Mouse (Mus musculus) fibroblast of lung, adult 2 months (primary cell): ENCODE results near the gene Upk1a.

Experiments used
- DNase-seq: peaks from one replicate; pipeline ENCODE4 v3.0.0-alpha.2; 2011; ENCODE audit warnings: low read depth

The Upk1a gene

GRCm38 (mm10) chr7:30602583-30602982 is 10.1 kb downstream of the Upk1a start:
- no peak for DNase-seq

DNA sequence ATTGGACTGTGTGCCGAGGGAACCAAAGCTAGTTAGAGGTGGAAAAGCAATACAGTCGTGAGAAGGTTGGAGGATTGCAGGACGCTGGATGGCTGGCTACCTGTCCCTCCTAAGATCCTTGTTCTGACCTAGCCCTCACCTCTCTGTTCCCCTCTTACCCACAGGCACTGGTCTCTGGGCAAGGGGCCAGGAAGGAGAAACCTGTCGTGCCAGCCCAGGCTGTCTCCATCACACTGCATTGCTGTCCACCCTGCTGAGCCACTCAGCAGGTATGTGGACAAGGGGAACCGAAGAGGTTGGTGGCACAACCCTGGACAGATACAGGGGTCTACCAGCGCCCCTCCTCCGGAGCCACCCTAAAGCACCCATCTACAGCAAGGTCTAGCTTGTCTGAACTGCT is 12.0 kb downstream of the Upk1a start:
- DNase-seq = no peak

DNA sequence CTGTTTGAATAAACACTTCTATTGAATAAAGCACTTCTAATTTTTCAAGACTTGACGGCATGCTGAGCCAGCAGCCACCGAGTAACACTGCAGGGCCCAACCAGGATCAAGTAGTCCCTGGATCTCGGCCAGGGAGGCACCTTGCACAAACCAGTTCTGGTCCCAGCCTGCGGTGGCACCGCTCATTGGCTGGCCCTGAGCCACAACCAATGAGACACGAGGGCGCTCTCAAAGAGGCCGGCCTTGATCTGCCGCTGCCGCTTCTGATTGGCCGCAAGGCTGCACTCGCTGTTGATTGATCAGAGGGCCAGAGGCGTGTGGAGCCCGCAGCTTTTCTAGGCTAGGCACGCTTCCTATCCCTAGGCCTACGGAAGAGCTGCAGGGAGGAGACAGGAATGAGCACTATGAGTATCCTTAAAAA is 12.7 kb downstream of the Upk1a start:
- DNase-seq = no peak

GRCm38 (mm10) chr7:30598786-30599185 is 13.9 kb downstream of the Upk1a start, which contains the start of gene Zbtb32:
Gene Zbtb32 (minus strand): TSS chr7:30598909.
- DNase-seq = no peak

- no peak for DNase-seq
Observed at GRCm38 (mm10) chr7:30596811-30597210, 15.8 kb downstream of the Upk1a start.

DNA sequence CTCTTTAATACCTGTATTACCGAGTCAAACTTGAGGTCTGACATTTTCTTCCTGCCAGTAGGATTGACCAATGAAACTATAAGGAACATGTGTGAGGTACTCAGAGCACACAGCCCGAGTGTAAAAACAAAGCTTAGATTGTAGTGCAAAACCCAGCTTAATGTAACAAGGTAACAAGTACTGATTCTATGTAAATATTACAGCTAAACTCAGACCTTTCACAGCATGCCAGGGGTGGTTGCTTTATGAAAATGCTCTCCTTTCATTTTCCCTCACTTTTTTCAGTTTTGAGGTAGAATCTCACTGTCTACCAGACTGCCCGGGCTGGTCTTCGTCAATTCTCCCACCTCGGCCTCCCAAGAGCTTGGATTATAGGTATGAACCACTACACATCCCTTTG is 16.6 kb downstream of the Upk1a start:
- no peak for DNase-seq

- no peak for DNase-seq
Observed at GRCm38 (mm10) chr7:30594510-30595024, 18.1 kb downstream of the Upk1a start.

DNA sequence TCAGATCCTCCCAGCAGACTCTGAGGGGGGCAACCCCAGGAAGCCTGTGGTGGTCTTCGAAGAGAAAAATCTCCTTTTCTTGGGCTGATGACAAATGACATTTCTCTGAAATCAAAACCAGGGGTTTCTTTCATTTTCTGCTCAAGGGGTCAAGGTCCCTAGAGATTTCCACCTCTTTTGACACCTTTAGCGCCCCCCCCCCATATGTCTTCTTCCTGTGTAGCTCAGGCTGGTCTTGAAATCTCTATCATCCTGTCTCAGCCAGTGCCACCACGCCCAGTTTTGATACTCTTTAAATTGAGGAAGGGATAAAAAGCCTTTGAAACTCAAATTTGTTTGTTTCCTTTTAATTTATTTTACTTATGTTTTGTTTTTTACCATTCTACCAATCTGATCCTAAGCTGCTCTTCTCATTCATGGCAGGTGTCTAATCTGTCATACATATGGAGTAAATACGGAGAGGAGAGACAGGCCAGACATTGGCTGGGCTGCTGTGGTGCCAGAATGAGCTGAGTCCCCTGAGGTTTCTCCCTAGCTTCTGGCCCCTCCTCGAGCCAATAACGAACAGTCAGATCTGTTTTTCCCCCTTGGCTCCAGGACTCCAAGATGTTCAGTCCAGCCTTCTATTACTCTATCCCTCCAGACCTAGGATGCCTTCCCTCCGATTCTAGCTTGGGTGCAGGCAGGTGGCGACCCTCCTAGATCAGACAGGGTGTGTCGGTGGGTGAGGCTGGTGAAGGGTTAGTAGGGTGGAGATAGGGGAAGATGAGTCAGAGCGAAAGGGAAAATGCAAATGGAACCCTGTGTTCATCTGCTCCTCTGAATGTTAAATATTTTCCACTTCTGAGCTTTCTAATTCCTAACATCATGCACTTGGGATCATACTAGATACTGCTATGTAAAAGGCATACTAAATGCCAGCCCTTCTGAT is 18.8 kb downstream of the Upk1a start:
- DNase-seq = no peak

DNA sequence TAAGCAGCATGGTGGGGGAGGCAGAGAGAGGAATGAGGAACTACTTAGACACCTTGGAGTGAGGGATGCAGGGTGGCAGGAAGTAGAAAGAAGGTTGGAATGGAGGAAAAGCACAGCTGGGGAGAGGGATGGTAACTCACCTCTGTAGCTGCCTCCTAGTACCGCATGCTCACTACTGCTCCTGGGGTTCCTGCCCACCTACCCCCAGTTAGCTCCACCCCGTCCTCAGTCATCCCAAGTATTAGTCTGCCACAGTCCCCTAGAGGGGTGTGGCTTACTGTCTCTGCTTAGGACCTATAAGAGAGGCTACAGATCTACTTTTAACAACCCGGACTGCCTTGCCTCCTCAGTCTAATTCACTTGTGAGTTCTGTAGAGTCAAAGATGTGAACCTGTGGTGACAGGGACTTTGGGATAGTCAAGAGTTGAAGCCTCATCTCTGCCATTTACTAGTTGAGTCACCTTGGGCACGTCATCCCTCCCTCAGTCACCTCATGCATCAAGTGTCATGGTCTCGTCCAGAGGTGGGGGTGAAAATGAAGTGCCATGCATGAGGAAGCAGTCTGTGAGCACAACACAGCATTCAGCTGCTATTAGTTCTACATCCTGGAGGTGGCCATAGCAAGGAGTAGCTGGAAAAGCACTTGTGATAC is 19.7 kb downstream of the Upk1a start:
- DNase-seq = no peak

GRCm38 (mm10) chr7:30591605-30591951 is 21.1 kb downstream of the Upk1a start:
- DNase-seq = no peak

GRCm38 (mm10) chr7:30590927-30591604 is 21.6 kb downstream of the Upk1a start:
- DNase-seq = no peak

DNA sequence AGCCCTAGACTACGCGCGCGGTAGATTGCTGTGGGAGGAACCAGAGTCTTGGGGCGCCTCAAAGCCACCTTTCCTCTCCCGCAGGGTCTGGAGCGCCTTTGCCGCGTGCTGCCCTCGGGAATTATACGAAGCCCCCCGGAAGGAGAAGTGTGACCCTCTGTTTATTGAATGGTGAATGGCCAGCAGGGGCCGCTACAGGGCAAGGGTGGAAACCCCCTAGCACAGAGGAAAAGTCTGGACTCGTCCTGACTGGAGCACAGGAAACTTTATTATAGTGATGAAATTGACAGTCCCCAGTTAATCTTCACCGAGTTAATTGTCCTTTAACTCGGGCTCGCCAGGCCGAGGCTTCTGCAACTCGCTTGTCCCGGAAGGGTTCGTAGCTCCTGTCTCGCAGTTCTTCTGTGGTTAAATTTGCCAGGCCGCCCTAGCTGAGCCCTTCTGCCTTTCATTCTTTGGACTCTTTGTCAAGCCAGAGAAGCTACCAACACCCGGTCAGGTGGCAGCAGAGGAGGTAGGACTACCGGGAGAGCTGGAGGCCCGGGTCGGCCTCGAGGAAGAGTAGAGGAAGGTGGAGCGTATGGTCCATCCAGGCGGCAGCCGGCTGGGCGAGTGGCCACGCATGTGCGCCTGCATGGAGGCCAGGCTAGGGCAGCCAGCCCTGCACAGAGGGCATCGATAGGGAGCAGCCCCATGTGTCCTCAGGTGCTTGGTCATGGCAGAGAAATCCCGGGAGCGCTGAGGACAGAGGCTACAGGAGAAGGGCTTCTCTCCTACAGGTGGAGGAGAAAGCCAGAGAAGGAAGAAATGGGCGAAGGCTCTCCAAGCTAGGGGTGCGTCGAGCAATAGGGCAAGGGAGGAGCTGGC is 23.0 kb downstream of the Upk1a start:
- peak; percentile 58 for DNase-seq

DNA sequence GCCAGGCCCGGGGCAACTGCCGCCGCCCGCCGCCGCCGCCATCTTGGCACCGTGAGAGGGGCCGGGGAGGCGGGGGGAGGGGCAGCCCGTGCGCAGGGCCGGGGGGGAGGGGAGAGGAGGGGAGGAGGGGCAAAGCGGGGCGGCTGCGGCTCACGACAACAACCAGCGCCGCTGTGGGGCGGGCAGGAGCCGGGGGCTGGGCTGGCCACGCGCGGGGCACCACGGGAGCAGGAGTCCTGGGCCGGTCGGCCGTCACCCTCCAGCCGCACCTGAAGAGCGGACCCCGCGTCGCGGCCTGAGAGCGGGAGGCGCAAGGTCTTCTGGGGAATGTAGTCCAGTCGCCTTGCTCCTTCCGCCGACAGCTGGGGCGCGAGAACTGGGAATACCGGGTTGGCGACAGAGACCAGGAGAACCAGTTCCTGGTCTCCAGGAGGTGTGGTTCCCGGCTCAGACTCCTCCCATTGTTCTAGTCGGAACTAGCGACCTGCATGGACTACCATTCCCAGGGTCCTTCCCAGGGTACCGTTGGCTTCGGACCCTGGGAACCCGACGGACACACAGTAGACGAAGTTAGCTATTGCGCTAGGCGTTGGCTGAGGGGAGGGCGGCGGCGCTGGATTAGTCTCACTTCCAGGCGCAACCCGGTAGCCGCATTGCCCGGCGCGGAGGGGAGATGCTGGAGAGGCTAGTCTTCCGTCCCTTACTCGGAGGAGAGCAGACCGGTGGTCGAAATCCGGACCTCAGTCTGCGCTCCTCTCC is 23.8 kb downstream of the Upk1a start, which contains the start of gene Kmt2b:
Gene Kmt2b, minus strand, starts transcription at position 51 of the 759 bp plus-strand sequence.
- DNase-seq = peak; percentile 98

DNA sequence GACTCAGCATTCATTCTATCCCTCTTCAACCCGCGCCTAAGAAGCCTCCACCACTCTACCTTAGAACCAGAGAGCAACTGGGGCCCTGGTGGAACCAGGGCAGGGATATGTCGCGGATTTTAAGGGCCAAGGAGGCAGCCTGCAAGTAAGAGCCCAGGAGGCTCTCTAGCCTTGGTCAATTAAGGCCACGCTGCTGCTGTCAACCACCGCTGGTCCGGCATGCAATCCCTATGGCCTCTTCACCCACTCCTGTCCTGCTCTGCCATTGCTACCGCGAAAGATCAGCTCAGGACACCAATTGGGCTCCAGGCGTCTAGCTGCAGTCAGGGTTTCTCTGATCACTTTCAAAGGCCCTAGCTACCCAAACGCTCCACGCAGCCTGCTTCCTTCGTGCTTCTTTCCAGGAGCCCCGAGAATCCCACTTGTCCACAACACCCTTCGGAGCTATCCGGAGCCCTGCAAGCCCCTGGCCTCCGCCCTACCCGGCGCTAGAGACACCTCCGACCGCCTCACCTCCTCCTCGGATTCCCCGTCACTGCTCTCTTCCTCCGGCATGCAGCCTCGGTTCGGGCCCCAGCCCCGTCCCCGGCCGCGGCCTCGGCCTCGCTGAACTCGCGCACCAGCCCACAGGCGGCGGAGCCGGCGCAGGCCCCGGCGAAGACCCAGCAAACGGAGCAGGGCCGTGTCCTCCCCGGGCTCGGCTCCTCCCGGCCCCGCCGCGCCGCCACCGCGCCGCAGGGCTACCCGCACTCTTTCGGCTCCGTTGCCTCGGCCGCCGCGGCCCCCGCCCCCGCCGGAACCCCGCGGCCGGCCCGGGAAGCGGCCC is 24.6 kb downstream of the Upk1a start:
- DNase-seq = no peak

DNA sequence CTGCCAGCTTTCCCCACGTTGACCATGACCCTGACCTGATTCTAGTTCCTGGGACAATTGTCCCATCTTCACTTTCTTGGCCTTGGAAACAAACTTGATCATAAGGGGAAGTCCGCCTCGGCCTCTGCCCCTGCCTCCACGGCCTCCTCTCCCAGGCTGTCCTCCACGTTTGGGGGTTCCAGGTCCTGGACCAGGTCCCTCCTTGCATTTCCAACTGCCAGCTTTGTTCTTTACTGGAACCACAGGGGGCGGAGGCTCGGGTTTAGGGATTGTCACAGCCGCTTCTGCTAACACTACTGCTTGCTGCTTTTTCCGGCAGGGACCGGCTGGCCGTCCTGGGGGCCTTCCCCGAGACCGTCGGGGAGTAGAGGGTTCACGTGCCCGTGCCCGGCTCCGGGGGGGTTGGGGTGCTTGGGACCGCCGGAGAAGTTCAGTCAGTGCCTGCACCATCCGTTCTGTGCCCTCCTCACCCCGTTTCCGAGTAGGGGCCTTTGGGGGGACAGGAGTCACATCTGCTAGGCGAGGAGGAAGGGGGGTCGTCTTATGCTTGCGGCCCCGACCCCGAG is 26.1 kb downstream of the Upk1a start:
- DNase-seq = no peak

GRCm38 (mm10) chr7:30585170-30585569 is 27.5 kb downstream of the Upk1a start:
- DNase-seq = no peak

DNA sequence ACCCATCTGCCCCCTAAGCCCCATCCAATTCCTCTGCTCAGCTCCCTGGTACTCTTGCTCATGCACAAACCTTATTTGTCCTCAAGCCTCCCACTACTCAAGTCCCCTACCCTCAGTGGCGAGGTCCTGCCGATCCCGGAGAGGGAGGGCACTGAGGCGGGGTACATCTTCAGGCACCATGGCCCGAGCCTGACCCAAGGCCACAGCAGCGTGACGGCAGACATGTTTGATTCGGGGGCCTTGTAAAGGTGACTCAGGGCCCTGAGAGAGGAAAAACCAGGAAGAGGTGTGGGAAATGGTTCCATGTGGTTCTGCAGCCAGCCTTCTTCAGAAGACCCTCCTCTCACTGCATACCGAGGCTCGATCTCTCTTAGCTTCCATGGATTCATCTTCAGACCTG is 28.3 kb downstream of the Upk1a start:
- DNase-seq = no peak

DNA sequence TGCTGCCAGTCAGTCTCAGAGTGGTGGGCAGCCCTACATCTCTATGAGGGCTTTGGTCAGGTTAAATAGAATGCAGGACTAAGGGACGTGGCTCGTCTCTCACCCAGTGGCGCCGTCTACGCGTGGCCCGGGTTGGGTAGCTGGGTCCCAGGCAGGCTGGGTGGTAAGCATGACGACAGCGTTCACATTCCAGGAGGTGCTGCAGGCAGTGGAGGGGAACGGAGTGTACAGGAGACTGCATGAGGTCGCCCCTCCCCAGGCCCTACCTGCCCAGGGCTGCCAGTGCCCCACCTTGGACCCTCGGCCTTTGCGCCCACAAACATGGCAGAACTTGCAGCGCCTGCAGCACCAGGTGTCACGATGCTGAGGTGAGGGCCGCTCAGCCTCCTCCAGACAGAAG is 31.1 kb downstream of the Upk1a start:
- no peak for DNase-seq

DNA sequence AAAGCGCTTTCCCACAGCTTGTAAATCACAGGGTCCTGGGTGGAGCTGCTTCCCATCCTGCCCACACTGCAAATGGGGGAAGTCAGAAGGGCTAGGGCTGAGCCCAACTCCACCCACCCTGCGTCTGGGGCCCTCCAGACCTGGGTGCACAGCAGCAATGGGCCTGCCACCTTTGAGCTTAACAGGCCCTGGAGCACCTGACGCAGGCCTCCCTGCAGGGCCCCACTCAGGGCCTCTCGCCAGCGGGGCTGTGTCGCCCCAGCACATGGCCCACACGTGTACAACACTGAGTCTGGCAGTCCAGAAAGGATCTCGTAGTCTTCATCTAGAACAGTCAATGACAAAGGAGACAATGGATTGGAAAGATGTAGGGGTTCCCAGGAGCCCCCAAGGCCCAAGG is 32.7 kb downstream of the Upk1a start:
- DNase-seq = no peak

- no peak for DNase-seq
Observed at GRCm38 (mm10) chr7:30572969-30573368, 39.7 kb downstream of the Upk1a start.
